Mouse (Mus musculus): ENCODE results near the gene Dgcr8. TPM values are rescaled to one million over a fixed set of nuclear protein-coding genes. Genes with fewer than 3 reads are reported as not detected.

Gene Dgcr8
- polyA plus RNA-seq, 1 experiment from 2014 or later: 21.4 TPM

DNA sequence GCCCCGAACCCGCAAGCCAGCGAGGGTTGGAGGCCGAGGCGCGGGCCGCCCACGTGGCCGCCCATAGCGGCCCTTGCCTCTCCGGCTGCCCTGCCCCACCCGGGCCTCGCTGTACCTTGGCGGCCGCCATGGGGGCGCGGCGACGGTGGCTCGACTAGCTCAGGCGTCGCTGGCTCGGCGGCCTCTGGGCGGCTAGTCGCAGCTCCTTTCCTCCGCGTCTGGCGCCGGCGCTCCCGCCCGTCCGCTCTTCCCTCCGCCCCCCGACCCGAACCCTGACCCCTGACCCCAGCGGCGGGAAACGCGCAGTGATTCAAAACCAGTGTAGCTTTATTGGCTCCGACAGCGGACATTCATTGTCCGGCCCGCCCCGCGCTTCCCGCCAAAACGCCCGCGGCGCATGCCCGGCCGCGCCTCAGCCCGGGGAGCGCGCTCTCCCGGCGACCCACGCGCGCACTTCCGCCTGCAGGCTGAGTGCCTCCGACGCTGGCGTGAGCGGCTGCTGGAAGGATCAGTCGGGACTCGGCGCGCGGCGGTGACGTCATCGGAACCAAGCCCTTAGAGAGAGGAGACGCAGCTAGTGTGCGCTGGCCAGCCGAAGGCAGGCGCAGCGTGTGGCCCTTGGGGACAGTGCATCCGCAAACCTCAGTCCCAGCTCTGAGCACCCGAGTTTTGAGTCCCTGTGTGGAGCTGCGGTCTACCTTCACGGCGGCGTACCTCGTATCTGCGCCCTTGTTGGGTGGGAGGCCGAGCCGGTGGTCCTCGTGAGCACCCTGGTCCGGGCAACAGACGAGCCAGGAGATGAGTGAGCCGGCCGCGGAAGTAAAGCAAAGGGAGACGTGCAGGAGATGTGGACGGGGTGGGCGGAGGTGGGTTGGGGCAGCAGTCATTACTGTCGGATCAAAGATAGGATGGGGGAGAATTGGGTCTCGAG, 40.3 kb downstream of the Dgcr8 start, which contains the start of the genes Trmt2a and Ranbp1:
TSS of gene Trmt2a (plus strand) at position 247 of the 931 bp plus-strand sequence.
TSS of gene Ranbp1 (minus strand) at position 300 of the 931 bp plus-strand sequence.
- Histone ChIP-seq H3K36me3 (peaks cover 43% of the 10 kb centered on the region), H3K4me1 (replicated peaks) (peaks cover 37% of the 10 kb centered on the region), H3K4me2 (replicated peaks) (peak within 1 kb of the TSS; percentile 93)

DNA sequence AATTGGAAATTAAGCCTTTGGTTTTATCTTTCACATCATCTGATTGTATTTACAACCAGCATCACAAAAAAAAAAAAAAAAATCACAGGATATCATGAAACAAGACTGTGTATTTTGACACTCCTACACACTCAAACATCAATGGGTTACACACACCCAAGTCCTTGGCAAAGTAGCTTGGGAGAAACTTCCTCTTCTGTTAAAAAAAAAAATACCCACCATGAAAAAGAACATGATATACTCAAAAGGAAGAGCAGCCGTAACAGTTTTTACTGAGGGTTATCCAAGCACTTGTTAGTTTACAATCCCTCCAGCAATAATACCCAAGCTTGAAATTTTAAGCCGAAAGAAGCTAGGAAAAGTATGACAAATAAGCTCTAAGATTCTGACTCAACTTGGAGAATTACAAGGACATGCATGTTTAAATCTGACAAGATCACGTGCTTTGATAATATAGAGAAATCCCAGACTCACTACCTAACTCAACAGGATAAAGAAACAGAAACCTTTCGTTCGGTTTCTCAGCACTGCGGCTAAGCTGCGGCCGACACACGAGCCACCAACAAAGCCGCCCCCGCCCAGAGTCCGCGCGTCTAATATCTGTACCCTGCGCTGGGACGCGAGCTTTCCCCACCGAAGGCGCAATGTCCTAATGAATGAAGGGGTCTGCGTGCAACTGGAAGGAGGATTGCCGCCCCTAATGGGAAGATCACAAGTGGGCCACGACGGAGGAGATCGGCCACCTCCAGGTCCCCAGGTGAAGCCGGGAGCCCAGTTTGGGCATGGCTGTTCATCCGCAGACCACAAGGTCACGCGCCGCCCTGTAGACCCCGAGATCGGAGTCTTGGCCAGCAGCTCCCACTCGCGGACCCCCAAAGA, 41.3 kb downstream of the Dgcr8 start:
- Histone ChIP-seq H3K27ac (peak overlapping the region; percentile 89), H3K4me2 (replicated peaks) (peak overlapping the region; percentile 93), H3K9ac (peak overlapping the region; percentile 94), H3K27me3 (replicated peaks) (no peaks in the 10 kb centered on the region), H3K4me1 (replicated peaks) (peaks cover 37% of the 10 kb centered on the region), H3K36me3 (peaks cover 51% of the 10 kb centered on the region), H3K9me3 (no peaks in the 10 kb centered on the region), H3K4me3 (replicated peaks) (peak overlapping the region; percentile 95)
- ATAC-seq: peak; percentile 4; the same call in 1 of the 2 replicates
- under 1% methylated on average over 33 of the region's 33 CpGs for WGBS

More for the DNA sequence above, 40.3 kb downstream of the Dgcr8 start, which contains the start of the genes Trmt2a and Ranbp1:
- peak; percentile 96 for ATAC-seq
- Histone ChIP-seq H3K27ac (peak within 1 kb of the TSS; percentile 93), H3K9ac (peak within 1 kb of the TSS; percentile 94), H3K4me3 (replicated peaks) (peak within 1 kb of the TSS; percentile 95), H3K27me3 (replicated peaks) (no peaks in the 10 kb centered on the region), H3K9me3 (no peaks in the 10 kb centered on the region)
- under 1% methylated on average over 99 of the region's 102 CpGs for WGBS

GRCm38 (mm10) chr16:18241581-18241980, 47.5 kb downstream of the Dgcr8 start:
- Histone ChIP-seq H3K27ac (no peak overlapping the region), H3K4me2 (replicated peaks) (no peak overlapping the region), H3K9me3 (no peaks in the 10 kb centered on the region), H3K4me3 (replicated peaks) (no peak overlapping the region), H3K4me1 (replicated peaks) (peaks cover 7% of the 10 kb centered on the region), H3K9ac (no peak overlapping the region), H3K36me3 (peaks cover 63% of the 10 kb centered on the region), H3K27me3 (replicated peaks) (no peaks in the 10 kb centered on the region)
- 90% methylated on average over 10 of the region's 10 CpGs for WGBS
- ATAC-seq: no peak

DNA sequence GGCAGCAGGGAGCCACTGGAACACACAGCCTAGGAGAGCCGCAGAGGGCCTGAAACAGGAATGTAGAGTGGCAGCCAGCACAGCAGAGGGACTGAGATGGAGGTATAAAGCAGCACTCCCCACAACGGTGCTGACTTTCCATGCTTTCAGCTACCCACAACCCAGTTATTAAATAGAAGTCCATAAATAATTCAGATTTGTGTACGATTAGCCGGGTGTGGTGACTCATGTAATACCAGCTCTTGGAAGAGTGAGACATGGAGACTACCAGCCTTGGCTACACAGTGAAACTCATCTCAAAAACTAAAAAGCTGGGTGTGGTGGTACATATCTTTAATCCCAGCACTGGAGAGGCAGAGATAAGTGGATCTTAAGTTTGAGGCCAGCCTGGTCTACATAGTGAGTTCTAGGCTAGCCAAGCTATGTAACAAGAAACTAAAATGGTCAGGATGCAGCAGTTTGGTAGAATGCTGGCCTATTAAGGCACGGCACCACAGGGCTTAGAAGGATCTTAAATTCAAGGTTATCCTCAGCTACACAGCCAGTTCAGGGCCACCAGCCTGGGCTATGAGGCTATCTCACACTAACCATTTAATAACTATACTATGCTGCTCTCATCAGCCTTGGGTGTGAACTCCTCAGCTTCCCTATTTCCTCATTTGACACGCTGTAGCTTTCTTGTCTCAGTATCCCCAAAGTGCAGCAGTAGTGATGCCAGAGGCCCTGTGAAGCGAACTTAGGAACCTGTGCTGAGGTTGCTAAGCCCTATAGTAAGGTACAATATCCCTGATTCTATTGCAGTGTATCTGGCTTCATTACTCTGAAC, 52.2 kb downstream of the Dgcr8 start:
- 66% methylated on average over 7 of the region's 7 CpGs for WGBS
- Histone ChIP-seq H3K27ac (0 out of 2 replicates have a peak overlapping the region, but pooled peaks have one; percentile 74), H3K4me3 (replicated peaks) (no peak overlapping the region), H3K27me3 (replicated peaks) (no peaks in the 10 kb centered on the region), H3K9me3 (no peaks in the 10 kb centered on the region), H3K9ac (no peak overlapping the region), H3K4me2 (replicated peaks) (0 out of 2 replicates have a peak overlapping the region, but pooled peaks have one; percentile 77), H3K36me3 (peaks cover 28% of the 10 kb centered on the region), H3K4me1 (replicated peaks) (peaks cover 19% of the 10 kb centered on the region)
- no peak for ATAC-seq

GRCm38 (mm10) chr16:18235389-18236065, 53.5 kb downstream of the Dgcr8 start:
- H3K9me3 ChIP-seq: no peaks in the 10 kb centered on the region
- peak overlapping the region; percentile 89 for H3K9ac ChIP-seq
- peak overlapping the region; percentile 74 for H3K27ac ChIP-seq
- WGBS: 5% methylated on average over 19 of the region's 19 CpGs
- H3K4me3 ChIP-seq (replicated peaks): peak overlapping the region; percentile 94
- peak; percentile 72 for ATAC-seq
- peaks cover 25% of the 10 kb centered on the region for H3K4me1 ChIP-seq (replicated peaks)
- peak overlapping the region; percentile 77 for H3K4me2 ChIP-seq (replicated peaks)
- no peaks in the 10 kb centered on the region for H3K27me3 ChIP-seq (replicated peaks)
- H3K36me3 ChIP-seq: peaks cover 15% of the 10 kb centered on the region

- H3K36me3 ChIP-seq: peaks cover 8% of the 10 kb centered on the region
- H3K9ac ChIP-seq: peak within 1 kb of the TSS; percentile 89
- peak; percentile 89 for ATAC-seq
- peak within 1 kb of the TSS; percentile 77 for H3K4me2 ChIP-seq (replicated peaks)
- peak within 1 kb of the TSS; percentile 94 for H3K4me3 ChIP-seq (replicated peaks)
- H3K27me3 ChIP-seq (replicated peaks): no peaks in the 10 kb centered on the region
- WGBS: under 1% methylated on average over 63 of the region's 79 CpGs
- H3K27ac ChIP-seq: peak within 1 kb of the TSS; percentile 74
- H3K4me1 ChIP-seq (replicated peaks): peaks cover 32% of the 10 kb centered on the region
- no peaks in the 10 kb centered on the region for H3K9me3 ChIP-seq
These were observed 54.2 kb downstream of the Dgcr8 start, which contains the start of gene Zdhhc8 for GRCm38 (mm10) chr16:18234671-18235388. Gene Zdhhc8 (minus strand): TSS chr16:18235136.

- Histone ChIP-seq H3K4me1 (replicated peaks) (peaks cover 35% of the 10 kb centered on the region), H3K9ac (peak overlapping the region; percentile 89), H3K9me3 (no peaks in the 10 kb centered on the region), H3K27me3 (replicated peaks) (no peaks in the 10 kb centered on the region), H3K4me3 (replicated peaks) (peak overlapping the region; percentile 94), H3K36me3 (peaks cover 4% of the 10 kb centered on the region), H3K27ac (peak overlapping the region; percentile 74; the same call in 1 of the 2 replicates), H3K4me2 (replicated peaks) (peak overlapping the region; percentile 77)
- 14% methylated on average over 13 of the region's 13 CpGs for WGBS
- ATAC-seq: peak; percentile 29
These were observed 55.0 kb downstream of the Dgcr8 start for GRCm38 (mm10) chr16:18233919-18234670.

DNA sequence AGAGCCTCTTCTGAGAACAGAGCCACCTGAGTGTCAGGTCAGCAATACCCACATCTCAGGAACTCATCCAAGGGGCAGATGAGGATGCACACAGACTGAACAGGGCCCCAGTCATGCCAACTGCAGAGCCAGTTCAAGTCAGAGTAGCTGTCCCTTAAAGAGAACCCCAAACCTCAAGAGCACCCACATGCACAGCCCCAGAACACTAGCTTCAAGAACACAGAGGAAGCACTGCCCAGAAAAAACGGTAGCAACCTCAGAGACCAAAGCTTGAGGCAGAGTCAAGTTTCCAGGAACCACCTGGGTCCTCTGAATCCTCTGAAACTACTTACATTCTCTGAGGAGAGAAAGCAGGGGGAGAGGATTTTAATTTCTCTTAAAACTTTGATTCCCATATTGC, 55.6 kb downstream of the Dgcr8 start:
- no peak overlapping the region for H3K4me2 ChIP-seq (replicated peaks)

DNA sequence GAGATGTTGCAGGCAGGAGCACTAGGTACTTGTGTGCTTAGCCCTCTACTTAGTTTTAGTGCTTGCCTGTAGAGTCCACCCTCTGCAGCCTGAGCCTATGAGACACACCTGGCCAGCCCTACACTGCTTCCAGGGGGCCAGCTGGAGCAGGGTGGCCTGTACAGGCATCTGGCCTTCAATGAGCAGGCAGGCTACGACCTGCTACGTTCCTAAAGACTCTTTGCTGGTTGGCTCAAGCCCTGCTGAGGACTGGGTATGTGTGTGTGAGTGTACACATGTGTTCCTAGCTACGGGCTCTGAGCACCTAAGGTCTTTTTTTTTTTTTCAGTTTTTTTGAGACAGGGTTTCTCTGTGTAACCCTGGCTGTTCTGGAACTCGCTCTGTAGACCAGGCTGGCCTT, 57.6 kb downstream of the Dgcr8 start:
- no peaks in the 10 kb centered on the region for H3K9me3 ChIP-seq
- no peak overlapping the region for H3K4me2 ChIP-seq (replicated peaks)
- peaks cover 6% of the 10 kb centered on the region for H3K36me3 ChIP-seq
- H3K4me1 ChIP-seq (replicated peaks): peaks cover 35% of the 10 kb centered on the region
- no peak overlapping the region for H3K27ac ChIP-seq
- 83% methylated on average over 4 of the region's 4 CpGs for WGBS
- no peak overlapping the region; the same call in 1 of the 2 replicates for H3K9ac ChIP-seq
- no peak for ATAC-seq
- no peak overlapping the region for H3K4me3 ChIP-seq (replicated peaks)
- no peaks in the 10 kb centered on the region for H3K27me3 ChIP-seq (replicated peaks)

More for the DNA sequence above, 55.6 kb downstream of the Dgcr8 start:
- H3K9me3 ChIP-seq: no peaks in the 10 kb centered on the region
- no peaks in the 10 kb centered on the region for H3K27me3 ChIP-seq (replicated peaks)
- peaks cover 35% of the 10 kb centered on the region for H3K4me1 ChIP-seq (replicated peaks)
- WGBS: 35% methylated on average over 1 of the region's 1 CpGs
- ATAC-seq: no peak
- H3K36me3 ChIP-seq: no peaks in the 10 kb centered on the region
- H3K4me3 ChIP-seq (replicated peaks): 0 out of 2 replicates have a peak overlapping the region, but pooled peaks have one; percentile 94
- no peak overlapping the region for H3K27ac ChIP-seq
- H3K9ac ChIP-seq: no peak overlapping the region

- Histone ChIP-seq H3K4me3 (replicated peaks) (no peak overlapping the region), H3K4me1 (replicated peaks) (peaks cover 32% of the 10 kb centered on the region), H3K4me2 (replicated peaks) (no peak overlapping the region), H3K27me3 (replicated peaks) (no peaks in the 10 kb centered on the region), H3K9me3 (no peaks in the 10 kb centered on the region), H3K9ac (no peak overlapping the region), H3K27ac (no peak overlapping the region), H3K36me3 (peaks cover 11% of the 10 kb centered on the region)
- no peak for ATAC-seq
- WGBS: 81% methylated on average over 3 of the region's 3 CpGs
These were observed 58.0 kb downstream of the Dgcr8 start for GRCm38 (mm10) chr16:18231047-18231446.
